14 mouse cellular contexts compared by ENCODE assay signal in the genomic region with DNA sequence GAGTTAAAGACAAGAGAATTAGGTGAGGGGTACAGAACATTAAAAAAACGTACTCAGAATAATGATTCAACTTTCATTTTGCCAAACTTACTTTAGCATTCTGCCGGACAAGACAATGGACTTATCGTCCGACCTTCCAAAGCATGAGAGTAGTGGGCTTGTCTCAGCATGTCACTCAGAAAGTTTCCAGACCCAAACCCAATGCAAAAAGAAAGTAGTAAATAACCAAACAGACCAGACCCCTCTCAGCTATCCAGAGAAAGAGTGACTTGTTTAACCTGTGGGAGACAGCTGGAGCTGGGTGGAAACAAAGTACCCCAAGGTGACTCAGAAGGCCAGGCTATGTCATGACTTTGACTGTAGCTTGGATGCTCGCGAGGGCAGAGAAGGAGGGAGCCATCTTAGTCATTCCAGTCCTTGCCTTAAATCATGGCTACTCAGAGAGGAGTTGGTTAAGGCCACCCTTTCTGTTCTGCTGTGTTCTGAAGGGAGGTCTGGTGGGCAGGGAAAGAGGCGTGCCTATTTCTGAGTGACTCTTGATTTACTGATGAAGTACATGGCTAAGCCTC. TPM values are rescaled to one million over a fixed set of nuclear protein-coding genes. Genes with fewer than 3 reads are reported as not detected.
DNase-seq lines count a peak whose midpoint lies in the region; ATAC-seq and TF ChIP-seq lines count a peak whose summit lies in the region.
"Had no signal": no experiment of that assay in that cellular context is flagged by ENCODE, and none has a peak within 500 bp of the region (broad histone marks: within the 10 kb centered on the region; RNA-seq: fewer than 3 reads in every experiment).

No protein-coding gene starts in this region.

- peaks cover 7% of the 10 kb centered on the region for H3K4me1 ChIP-seq in ES-Bruce4 (ENCODE audit: control insufficient read depth, insufficient read depth, low read length)
- peaks cover 12% of the 10 kb centered on the region; the same call in 1 of the 2 replicates for H3K4me1 ChIP-seq in liver, postnatal 0 days (ENCODE audit: insufficient read depth)

- no peak for TF ChIP-seq CTCF in layer of hippocampus, adult 2 months (conservative IDR thresholded peaks at IDR 0.05)
- TF ChIP-seq CTCF in ES-Bruce4 (IDR thresholded peaks at IDR 0.05; ENCODE audit: low read depth, low read length) = no peak
- TF ChIP-seq CTCF in liver, postnatal 0 days (IDR thresholded peaks at IDR 0.05; ENCODE audit: low read depth) = no peak

- no peak for ATAC-seq in liver, postnatal 0 days
- ATAC-seq: forebrain, postnatal 0 days; Patski had no signal

- H3K4me3 ChIP-seq in layer of hippocampus, adult 2 months = peak overlapping the region; percentile 31
- peak overlapping the region; percentile 23 for H3K4me3 ChIP-seq in ES-Bruce4 (ENCODE audit: low read depth, low read length)
- H3K4me3 ChIP-seq in liver, postnatal 0 days (ENCODE audit: low read depth, low read length) = peak overlapping the region; percentile 74; the same call in 1 of the 2 replicates
- H3K4me3 ChIP-seq: megakaryocyte, embryonic 14.5 days had no signal

- H3K27me3 ChIP-seq in ES-Bruce4 (ENCODE audit: control insufficient read depth, insufficient read depth, low read length, poor library complexity, severe bottlenecking) = no peaks in the 10 kb centered on the region
- H3K27me3 ChIP-seq in liver, postnatal 0 days (ENCODE audit: insufficient read depth, low read length) = no peaks in the 10 kb centered on the region
- H3K27me3 ChIP-seq: hindbrain, embryonic 15.5 days; Patski had no signal

- no peaks in the 10 kb centered on the region for H3K9me3 ChIP-seq in ES-Bruce4 (replicated peaks; ENCODE audit: control insufficient read depth, insufficient read depth, low read length, poor library complexity, severe bottlenecking)
- H3K9me3 ChIP-seq in liver, postnatal 0 days (ENCODE audit: low read length) = no peaks in the 10 kb centered on the region
- H3K9me3 ChIP-seq: hindbrain, embryonic 15.5 days had no signal

- no peak for DNase-seq in layer of hippocampus, adult 2 months (ENCODE audit: low spot score in 2 of 2)
- no peak for DNase-seq in layer of hippocampus, adult 18-20 months (ENCODE audit: low spot score in 2 of 2)
- peak; percentile 18 for DNase-seq in adrenal gland, postnatal 25 days
- no peak for DNase-seq in liver, postnatal 0 days
- DNase-seq in left cerebral cortex, adult 11 months (ENCODE audit: low spot score) = no peak
- DNase-seq in urinary bladder, postnatal 10 days (ENCODE audit: low spot score) = no peak
- DNase-seq: forebrain, postnatal 0 days; kidney, postnatal 36 days; left cerebral cortex, postnatal 4 days had no signal

- TF ChIP-seq EP300 in ES-Bruce4 (IDR thresholded peaks at IDR 0.05; ENCODE audit: insufficient read depth, low read depth, low read length) = no peak
- TF ChIP-seq EP300 in liver, postnatal 0 days (IDR thresholded peaks at IDR 0.05; ENCODE audit: low read depth) = no peak

- peak overlapping the region; percentile 32 for H3K9ac ChIP-seq in ES-Bruce4 (ENCODE audit: low read depth, poor library complexity, severe bottlenecking)
- H3K9ac ChIP-seq in liver, postnatal 0 days (replicated peaks) = 0 out of 2 replicates have a peak overlapping the region, but pooled peaks have one; percentile 13
- H3K9ac ChIP-seq: forebrain, postnatal 0 days had no signal

- no peak overlapping the region for H3K27ac ChIP-seq in layer of hippocampus, adult 2 months
- H3K27ac ChIP-seq in ES-Bruce4 (ENCODE audit: insufficient read depth, low read length) = peak overlapping the region; percentile 39
- H3K27ac ChIP-seq in liver, postnatal 0 days (ENCODE audit: low read depth) = no peak overlapping the region
- H3K27ac ChIP-seq: hindbrain, embryonic 15.5 days; stomach, postnatal 0 days had no signal

- no peak for TF ChIP-seq POLR2A in ES-Bruce4 (IDR thresholded peaks at IDR 0.05; ENCODE audit: insufficient read depth, low read length)

- WGBS in liver, postnatal 0 days (ENCODE audit: insufficient replicate concordance) = 87% methylated on average over 7 of the region's 7 CpGs

- peak overlapping the region; percentile 99 for H3K4me2 ChIP-seq in liver, postnatal 0 days (ENCODE audit: low read depth, low read length)

- peaks cover 11% of the 10 kb centered on the region for H3K36me3 ChIP-seq in ES-Bruce4 (ENCODE audit: control insufficient read depth, insufficient read depth, low read length, poor library complexity, severe bottlenecking)
- peaks cover 11% of the 10 kb centered on the region; the same call in 1 of the 2 replicates for H3K36me3 ChIP-seq in liver, postnatal 0 days (replicated peaks; ENCODE audit: insufficient read depth, low read length)

RNA-seq across cellular contexts. Expression of gene Agpat4, which starts 2.8 kb away (rescaled TPM):
- total RNA-seq in layer of hippocampus, adult 2 months (2021) = 10 to 100 TPM; 62.2 to 66.9 TPM
- 10 to 100 TPM; 71.2 to 74.9 TPM for total RNA-seq in layer of hippocampus, adult 18-20 months (2021)
- polyA plus RNA-seq in ES-Bruce4 (2011; ENCODE audit: insufficient read depth, insufficient read length, low read depth, missing spikeins) = 80.4 and 83.7 TPM in 2 replicates
- 29.8 and 34.1 TPM in 2 replicates for total RNA-seq in adrenal gland, postnatal 25 days (2021)
- 9.3 and 10.2 TPM in 2 replicates for polyA plus RNA-seq in liver, postnatal 0 days (2015; fragmentation: Nextera tagmentation; extraction: Ambion mirVana)

Comparison
In these comparisons a context has a peak if more than half of its experiments do, and no peak if none do; other contexts are left out.
1. H3K4me3 ChIP-seq: peak in every context shown above with its lines; median percentile 74 in liver, postnatal 0 days; 31 in layer of hippocampus, adult 2 months; 23 in ES-Bruce4.